Mouse (Mus musculus): ENCODE results near the gene Pole2.
A peak's percentile ranks its signal among the peaks of the same experiment; 100 is the strongest.
"Not testable (repeated sequence)": the region's sequence is repeated elsewhere in the genome, so short reads cannot be mapped to it uniquely, and the experiment has no call there.

Gene Pole2

DNA sequence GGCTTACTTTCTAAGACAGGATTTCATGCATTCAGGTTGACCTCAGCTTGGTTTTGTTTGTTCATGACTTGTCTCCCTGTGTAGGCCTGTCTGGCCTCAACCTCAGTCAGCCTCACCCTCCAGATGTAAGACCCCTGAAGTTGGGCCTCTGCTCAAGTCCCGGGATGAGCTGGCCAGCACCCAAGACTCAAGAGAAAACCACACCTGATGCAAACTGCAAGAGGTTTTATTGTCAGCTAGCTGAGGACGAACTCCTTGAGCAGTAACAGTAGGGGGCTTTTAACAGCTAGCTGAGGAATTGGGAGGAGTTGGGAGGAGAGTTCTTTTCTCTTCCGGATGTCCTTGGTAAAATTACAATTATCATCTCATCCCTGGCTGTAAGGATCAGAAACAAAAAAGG lies 50.5 kb downstream of the Pole2 start:
- no peak for DNase-seq

DNA sequence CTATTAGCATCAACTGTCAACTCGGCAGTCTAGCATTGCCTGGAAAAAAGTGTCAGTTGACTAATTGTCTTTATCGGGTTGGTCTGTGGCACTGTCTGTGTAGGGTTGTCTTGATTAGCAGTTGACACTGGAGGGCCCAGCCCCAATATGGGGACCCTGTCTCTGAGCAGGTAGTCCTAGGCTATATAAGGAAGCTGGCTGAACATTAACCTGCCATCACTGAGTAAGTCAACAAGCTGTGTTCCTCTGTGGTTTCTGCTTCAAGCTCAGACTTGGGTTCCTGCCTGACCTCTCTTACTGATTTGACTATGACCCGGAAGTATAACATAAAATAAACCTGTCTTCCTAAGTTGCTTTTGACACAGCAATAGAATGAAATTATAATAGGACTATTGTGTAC lies 52.0 kb downstream of the Pole2 start:
- no peak for DNase-seq

DNA sequence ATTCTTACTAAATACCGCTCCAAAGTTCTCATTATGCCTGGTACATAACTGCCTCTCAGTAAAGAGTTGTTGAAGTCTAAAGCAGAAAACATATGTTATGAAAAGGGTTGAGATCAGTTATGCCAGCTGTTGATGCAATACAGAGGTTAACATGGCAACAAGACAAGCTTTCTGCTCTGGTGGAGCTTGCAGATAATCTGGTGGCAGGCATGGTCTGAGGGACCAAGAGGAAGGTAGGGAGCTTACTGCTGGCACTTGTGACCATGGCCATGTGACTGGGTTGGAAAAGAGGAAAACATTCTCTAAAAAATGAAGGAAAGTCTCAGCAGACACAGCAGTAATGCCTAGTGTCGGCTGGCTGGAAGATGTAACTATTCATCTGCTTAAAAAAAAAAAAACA lies 56.7 kb downstream of the Pole2 start:
- DNase-seq: no peak

DNA sequence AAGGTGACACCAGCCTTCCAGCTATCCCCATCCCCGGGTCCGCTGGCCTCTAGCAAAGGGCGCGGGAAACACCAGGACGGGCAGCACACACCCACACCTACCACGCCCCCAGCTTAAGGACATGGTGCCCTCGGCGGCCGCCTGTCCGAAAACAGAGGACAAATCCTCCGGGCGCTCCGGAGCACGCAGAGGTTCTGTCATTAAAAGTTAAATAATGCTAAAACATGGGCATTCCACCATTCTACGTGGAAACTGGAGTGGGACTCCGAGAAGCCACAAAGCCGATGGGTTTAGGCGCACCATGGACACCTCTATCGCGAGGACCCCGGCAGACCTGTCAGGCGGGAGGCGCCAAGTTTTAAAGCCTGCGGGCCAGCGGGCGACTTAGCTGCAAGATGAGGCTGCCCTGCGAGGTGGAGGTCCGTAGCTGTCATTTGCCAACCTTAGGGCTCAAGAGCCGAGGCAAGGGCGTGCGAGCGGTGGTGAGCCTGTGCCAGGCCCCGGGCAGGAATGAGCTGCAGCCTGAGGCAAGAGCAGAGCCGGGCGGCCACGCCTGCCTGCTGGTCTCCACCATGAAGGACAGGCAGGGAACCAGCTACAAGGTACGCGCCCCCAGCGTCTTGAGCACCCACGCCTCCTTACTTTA lies 59.4 kb downstream of the Pole2 start, which contains the start of gene Lrr1:
Gene Lrr1, plus strand, starts transcription at position 354 of the 646 bp plus-strand sequence.
- peak; percentile 90 for DNase-seq

DNA sequence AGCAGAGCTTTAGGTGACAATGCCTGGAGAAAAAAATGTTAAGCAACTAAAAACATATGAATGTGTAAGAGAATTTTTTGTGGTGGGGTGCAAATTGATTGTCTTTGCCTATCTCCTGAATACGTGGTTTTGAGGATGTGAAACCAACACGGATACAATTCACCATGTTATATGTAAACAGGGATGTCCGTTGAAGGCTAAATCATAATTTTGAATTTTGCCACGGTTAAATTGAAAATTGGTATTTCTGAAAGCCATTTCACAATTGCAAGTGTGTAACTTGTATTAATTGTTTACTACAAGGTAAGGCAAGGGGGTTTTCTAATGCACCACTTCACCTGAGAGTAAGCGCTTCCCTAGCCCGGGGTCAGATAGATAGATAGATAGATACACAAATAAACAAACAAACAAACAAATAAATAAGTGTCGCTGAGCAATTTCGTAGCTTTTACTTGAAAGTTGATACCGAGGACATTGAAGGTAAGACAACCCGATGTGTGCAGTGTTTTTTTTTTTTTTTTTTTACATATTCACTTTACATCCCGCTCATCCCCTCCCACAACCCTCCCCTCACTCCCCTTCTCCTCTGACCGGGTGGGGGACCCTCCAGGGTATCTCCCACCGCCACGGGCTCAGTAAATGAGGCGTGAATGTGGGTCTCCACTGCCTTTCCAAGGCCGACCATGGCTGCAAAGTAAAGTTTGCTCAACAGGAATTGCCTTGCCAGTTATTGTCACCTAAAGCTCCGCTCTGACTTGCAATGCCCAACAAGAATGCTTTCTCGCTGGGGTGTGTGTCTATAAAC lies 60.1 kb downstream of the Pole2 start:
- no peak for DNase-seq

DNA sequence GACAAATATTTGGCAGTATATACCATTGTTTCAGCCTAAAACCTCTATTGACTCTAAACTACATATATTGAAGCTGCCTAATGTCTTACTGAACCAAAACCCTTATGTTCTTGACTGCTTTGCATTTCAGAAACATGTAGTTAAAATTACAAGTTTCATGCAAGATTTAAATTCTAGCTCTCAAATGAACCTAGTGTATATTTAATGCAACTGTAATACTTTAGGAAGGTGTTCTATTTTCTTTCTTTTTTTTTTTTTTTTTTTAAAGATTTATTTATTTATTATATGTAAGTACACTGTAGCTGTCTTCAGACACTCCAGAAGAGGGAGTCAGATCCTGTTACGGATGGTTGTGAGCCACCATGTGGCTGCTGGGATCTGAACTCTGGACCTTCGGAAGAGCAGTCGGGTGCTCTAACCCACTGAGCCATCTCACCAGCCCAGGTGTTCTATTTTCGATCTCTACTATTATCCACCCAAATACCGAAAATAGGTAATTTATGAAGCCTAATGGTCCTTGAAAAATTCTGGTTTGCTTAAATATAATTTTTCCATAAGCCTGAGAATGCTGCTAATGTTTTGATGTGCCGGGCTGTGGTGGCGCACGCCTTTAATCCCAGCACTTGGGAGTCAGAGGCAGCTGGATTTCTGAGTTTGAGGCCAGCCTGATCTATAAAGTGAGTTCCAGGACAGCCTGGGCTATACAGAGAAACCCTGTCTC lies 61.0 kb downstream of the Pole2 start:
- not testable (repeated sequence) for DNase-seq

DNA sequence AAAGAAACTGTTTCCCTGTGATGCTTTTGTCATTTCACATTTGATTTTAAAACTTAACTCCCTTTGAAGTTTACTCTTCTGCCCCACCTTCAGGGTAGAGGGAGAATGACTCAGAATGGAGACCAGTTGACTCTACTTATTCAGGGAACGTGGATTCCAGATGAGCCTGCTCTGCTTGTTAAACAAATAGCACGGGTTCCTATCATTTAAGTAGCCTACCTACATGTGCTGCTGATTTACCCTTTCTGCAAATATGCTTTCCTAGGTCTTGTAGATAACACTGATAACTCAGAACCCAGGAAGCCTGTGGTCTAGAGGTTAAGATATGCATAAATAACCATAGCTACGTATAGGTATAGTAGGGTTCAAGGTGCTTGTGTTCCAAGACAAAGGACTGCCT lies 63.1 kb downstream of the Pole2 start:
- no peak for DNase-seq

DNA sequence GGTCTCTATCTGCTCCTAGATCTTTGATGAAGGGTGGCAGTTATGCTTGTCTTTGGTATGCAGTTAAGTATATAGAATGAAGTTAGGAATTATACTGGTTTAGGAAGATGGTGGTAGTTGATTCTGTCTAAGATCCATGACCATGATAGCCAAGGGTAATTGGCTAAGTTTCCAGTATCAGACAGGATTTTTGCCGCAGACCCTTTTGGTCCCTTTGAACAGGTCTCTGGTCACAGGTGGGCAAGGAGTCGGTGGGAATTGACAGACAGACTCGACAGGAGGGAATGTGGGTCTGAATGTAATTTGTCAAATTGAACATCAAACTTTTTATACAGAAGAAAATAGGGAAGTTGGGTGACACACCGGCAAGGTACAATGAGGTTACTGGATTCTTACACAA lies 64.4 kb downstream of the Pole2 start:
- DNase-seq: not testable (repeated sequence)

DNA sequence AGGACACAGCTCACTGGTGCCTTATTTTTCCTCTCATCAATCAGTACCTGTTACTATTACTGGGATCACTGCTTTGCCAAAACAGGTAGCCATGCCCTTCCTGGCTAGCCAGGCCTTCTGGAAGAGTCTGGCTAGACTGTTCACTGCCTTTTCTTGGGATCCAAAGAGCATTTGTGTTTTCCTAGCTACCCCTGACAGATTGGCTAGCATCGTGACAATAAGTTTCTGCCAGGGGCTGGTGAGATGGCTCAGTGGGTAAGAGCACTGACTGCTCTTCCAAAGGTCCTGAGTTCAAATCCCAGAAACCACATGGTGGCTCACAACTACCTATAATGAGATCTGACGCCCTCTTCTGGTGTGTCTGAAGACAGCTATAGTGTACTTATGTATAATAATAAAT lies 67.3 kb downstream of the Pole2 start:
- not testable (repeated sequence) for DNase-seq

DNA sequence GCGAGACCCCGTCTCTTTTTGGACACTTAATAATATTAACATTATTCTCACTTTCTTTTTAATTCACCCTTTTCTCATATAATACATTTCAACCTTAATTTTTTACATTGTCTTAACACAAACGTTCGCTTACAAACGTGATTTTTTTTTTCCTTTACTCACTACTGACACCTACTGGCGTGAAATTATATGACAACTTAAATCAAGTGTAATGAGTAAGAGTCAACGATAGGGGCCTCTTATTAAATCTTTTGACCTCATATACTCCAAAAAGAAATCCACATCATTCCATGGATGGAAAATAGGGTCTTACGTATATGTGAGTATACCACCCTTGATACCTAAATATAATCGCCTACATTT lies 68.4 kb downstream of the Pole2 start:
- peak; percentile 35 to 37 for DNase-seq

DNA sequence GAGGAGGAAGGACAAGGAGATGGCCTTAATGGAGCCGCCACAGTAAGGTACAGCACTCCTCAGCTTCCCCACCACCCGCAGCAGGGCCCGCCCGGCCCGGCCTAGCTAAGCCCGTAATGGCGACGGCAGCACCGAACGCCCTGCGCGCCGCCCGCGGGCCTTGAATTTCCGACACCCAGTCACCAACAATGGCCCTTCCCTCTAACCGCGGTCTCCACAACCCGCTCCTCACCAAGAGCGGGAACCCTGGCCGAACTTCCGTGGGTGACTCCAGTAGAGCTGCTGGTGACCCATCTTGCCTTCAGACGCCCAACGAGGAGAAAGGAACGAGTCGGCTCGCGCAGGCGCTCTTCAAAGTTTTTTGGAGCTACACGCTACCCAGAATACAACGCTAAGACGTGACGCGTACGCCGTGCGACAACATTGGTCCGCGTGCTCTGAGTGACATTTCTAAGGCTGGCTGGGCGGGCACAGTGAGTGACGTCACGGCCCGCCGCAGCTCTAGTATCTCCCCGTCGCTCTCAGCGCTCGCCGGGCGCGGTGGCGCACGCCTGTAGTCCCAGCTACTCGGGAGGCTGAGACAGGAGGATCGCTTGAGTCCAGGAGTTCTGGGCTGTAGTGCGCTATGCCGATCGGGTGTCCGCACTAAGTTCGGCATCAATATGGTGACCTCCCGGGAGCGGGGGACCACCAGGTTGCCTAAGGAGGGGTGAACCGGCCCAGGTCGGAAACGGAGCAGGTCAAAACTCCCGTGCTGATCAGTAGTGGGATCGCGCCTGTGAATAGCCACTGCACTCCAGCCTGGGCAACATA lies 69.0 kb downstream of the Pole2 start, which contains the start of gene Rps29:
Gene Rps29, minus strand, starts transcription at position 422 of the 813 bp plus-strand sequence.
- DNase-seq: peak; percentile 98 to 99

DNA sequence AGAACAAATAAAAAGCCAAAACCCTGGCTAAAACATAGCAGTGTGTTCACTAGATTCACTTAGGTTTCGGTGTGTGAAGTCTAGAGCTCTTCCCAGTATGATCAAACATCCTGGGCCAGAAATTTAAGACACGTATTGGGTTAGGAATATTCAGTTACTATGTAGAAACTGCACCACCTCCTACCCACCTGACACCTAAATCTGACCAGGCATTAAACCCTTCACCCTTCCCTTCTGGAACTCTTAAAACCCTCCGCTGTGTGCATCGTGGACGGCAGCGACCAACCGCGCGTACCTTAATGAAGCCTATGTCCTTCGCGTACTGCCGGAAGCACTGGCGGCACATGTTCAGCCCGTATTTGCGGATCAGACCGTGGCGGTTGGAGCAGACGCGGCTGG lies 69.6 kb downstream of the Pole2 start:
- no peak for DNase-seq

DNA sequence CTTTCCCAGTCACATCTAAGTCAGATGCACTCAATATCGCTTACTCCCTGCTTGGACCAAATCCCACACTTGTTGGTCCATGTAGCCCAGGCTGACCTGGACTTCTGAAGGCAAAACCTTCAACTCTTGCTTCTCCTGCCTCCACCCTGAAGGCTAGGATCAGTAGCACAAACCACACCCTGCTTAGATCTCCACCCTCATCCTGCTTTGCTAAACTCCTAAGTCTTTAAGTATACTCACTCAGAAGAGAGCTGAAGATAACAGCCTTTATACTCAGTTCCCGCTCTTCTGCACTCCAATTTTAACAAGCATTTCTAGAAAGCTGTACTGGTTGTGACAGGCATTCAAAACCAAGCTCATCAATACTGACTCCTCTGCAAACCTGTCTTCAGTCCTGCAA lies 70.9 kb downstream of the Pole2 start:
- DNase-seq: no peak

DNA sequence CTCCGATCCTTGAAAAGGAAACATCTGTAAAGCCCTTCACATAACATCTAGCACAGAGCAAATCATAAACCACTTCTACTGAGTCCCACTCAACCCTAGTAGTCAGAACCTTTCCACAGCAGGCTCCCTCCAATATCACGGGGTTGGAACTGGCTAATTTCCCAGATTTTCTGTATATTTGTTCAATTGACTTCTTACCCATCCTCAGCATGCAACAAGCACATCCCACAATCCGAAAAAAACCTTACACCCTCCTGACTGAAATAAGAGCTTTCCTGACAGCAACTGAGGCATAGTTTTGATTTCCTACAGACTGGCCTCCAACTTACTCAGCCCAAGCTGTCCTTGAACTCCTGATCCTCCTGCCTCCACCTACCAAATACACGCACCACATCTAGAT lies 71.6 kb downstream of the Pole2 start:
- DNase-seq: no peak

DNA sequence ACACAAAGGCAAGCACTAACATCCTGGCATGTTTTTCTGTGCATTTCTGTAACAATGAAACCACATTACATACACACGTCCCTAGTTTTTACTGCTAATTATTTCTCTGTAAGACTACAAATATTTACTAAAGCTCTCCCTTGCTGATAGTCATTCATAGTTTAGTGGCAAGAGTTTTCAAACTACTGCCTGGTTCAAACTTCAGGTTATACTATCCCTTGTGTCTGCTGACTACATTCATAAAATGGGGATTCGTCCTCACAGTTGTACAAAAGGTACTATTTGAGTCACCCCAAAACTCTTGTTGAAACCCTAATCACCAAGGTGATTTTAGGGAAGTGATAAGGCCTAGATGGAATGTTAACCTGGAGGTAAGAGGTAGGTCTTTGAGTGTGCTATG lies 72.1 kb downstream of the Pole2 start:
- no peak for DNase-seq

Data from cerebellum, postnatal 25 days (tissue).